Mouse (Mus musculus): Measurements from ENCODE around the gene Tmem240. TPM values are rescaled to one million over a fixed set of nuclear protein-coding genes. Genes with fewer than 3 reads are reported as not detected.

Gene Tmem240
- total RNA-seq, 1 experiment from 2014 or later = 0.86 TPM

GRCm38 (mm10) chr4:155761356-155762099, 26.9 kb downstream of the Tmem240 start:
- no peak for ATAC-seq (replicated peaks; ENCODE audit: insufficient number of reproducible peaks, low FRiP score, low TSS enrichment, poor library complexity, severe bottlenecking)

DNA sequence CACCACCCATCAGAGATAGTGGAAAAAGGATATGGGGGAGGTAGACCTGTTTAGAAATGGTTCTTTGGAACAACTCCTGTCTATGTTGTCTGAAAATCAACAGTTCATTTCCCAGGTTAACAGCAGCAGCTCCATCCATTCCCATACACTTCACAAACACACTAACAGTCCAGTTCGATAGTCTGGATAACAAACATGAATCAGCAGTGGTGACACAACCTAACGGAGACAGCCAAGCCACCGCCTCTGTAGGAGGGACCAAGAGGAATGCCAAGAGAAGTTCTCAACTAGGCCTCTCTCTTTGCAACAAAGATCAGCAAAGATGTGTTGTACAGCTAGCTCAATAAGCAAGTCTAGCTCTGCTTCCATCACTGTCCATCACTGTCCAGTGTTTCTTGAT, 27.8 kb downstream of the Tmem240 start:
- ATAC-seq (replicated peaks; ENCODE audit: insufficient number of reproducible peaks, low FRiP score, low TSS enrichment, poor library complexity, severe bottlenecking) = no peak

GRCm38 (mm10) chr4:155769496-155769879, 34.9 kb downstream of the Tmem240 start:
- ATAC-seq (replicated peaks; ENCODE audit: insufficient number of reproducible peaks, low FRiP score, low TSS enrichment, poor library complexity, severe bottlenecking) = no peak

GRCm38 (mm10) chr4:155769880-155770512, 35.4 kb downstream of the Tmem240 start:
- peak; percentile 74 for ATAC-seq (replicated peaks; ENCODE audit: insufficient number of reproducible peaks, low FRiP score, low TSS enrichment, poor library complexity, severe bottlenecking)

GRCm38 (mm10) chr4:155770626-155771025, 36.0 kb downstream of the Tmem240 start:
- no peak for ATAC-seq (replicated peaks; ENCODE audit: insufficient number of reproducible peaks, low FRiP score, low TSS enrichment, poor library complexity, severe bottlenecking)

DNA sequence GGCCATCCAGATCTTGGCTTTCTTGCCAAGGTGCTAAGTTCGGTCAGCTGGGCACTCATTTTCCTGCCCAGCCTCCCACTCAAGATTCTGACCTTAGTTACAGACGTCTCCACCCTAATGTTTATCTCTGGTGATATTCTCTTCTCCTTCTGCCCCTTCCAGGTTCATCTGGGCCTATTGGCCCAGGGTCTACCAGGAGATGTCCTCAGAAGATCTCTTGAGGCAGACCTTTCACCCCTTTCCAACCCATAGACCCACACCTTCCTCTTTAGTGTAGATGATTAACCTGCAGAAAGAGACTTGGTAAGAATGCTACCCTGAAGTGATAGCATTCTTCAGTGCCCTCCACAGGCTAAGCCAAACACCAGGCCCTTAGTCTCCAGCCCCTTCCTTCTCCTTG, 37.1 kb downstream of the Tmem240 start:
- ATAC-seq (replicated peaks; ENCODE audit: insufficient number of reproducible peaks, low FRiP score, low TSS enrichment, poor library complexity, severe bottlenecking) = no peak

DNA sequence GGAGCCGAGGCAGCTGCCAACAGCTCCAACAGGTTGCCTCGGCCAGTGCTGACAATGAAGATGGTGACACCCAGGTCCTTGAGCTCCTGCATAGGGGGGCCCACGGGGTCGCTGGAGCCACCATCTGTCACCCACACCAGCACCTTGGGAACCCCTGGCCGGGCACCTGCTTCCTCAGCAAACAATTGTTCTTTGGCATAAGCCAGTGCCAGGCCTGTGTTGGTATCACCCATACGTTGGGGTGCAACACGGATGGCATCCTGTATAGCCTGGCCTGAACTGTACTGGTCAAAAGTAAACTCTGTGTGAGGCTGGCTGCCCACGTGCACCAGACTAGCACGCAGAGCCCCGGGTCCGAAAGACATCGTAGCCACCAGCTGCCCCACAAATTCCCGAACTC, 38.2 kb downstream of the Tmem240 start:
- ATAC-seq (replicated peaks; ENCODE audit: insufficient number of reproducible peaks, low FRiP score, low TSS enrichment, poor library complexity, severe bottlenecking) = no peak

GRCm38 (mm10) chr4:155773335-155774078, 38.9 kb downstream of the Tmem240 start:
- no peak for ATAC-seq (replicated peaks; ENCODE audit: insufficient number of reproducible peaks, low FRiP score, low TSS enrichment, poor library complexity, severe bottlenecking)

DNA sequence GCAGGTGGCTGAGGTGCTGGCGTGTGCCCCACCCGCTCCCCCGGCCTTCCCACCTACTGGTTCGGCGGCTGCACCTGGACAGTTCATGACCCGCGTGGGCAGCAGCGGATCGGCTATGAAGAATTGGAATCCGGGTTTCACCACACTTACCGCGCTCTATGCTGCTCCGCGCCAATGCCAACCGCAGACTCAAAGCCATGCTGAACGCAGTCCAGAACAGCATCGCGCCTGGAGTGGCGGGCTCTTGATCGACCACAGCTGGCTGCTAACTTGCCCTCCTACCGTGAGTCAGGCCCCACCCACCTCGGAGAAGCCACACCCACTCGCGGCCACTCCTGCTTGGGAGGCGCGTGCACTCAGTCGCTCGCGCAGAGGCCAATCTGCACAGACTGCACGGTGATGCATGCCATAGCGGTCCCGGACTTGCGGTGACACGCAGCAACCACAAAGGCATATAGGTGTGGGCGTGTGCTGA, 39.7 kb downstream of the Tmem240 start, which contains the start of gene Vwa1:
Gene Vwa1 (minus strand): TSS at position 419 of the 475 bp plus-strand sequence.
- peak; percentile 44 for ATAC-seq (replicated peaks; ENCODE audit: insufficient number of reproducible peaks, low FRiP score, low TSS enrichment, poor library complexity, severe bottlenecking)

- no peak for ATAC-seq (replicated peaks; ENCODE audit: insufficient number of reproducible peaks, low FRiP score, low TSS enrichment, poor library complexity, severe bottlenecking)
Measured at GRCm38 (mm10) chr4:155774971-155775740, 40.6 kb downstream of the Tmem240 start.

- no peak for ATAC-seq (replicated peaks; ENCODE audit: insufficient number of reproducible peaks, low FRiP score, low TSS enrichment, poor library complexity, severe bottlenecking)
Measured at GRCm38 (mm10) chr4:155775855-155776254, 41.3 kb downstream of the Tmem240 start.

GRCm38 (mm10) chr4:155776704-155777335, 42.2 kb downstream of the Tmem240 start:
- no peak for ATAC-seq (replicated peaks; ENCODE audit: insufficient number of reproducible peaks, low FRiP score, low TSS enrichment, poor library complexity, severe bottlenecking)

- no peak for ATAC-seq (replicated peaks; ENCODE audit: insufficient number of reproducible peaks, low FRiP score, low TSS enrichment, poor library complexity, severe bottlenecking)
Measured at GRCm38 (mm10) chr4:155777816-155778215, 43.2 kb downstream of the Tmem240 start.

GRCm38 (mm10) chr4:155779498-155779897, 44.9 kb downstream of the Tmem240 start:
- ATAC-seq (replicated peaks; ENCODE audit: insufficient number of reproducible peaks, low FRiP score, low TSS enrichment, poor library complexity, severe bottlenecking) = no peak

GRCm38 (mm10) chr4:155780895-155781294, 46.3 kb downstream of the Tmem240 start:
- no peak for ATAC-seq (replicated peaks; ENCODE audit: insufficient number of reproducible peaks, low FRiP score, low TSS enrichment, poor library complexity, severe bottlenecking)

DNA sequence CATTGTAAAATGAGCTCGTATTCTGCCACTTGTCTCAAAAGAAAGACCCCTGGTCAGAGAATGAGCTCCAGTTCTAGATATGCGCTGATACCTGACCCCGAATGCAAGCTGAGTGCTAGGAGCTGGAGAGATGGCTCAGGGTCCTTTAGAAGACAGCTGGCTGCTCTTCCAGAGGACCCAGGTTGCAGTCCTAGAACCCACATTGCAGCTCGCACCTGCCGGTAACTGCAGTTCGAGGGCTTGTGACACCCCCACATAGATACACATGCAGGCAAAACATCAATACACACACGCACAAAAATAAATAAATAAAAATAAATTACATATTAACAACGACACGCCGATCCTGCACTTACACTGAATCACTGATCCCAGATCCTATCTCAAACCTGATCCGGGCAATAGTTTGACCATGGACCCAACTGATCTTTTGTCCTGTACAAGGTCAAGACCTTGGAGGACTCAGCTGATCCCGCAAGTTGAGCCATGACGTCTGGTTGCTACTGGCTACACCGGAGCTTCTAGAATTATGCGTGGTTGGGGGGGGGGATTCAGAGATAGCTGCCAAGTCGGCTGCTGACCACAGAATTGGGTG, 49.0 kb downstream of the Tmem240 start:
- ATAC-seq (replicated peaks; ENCODE audit: insufficient number of reproducible peaks, low FRiP score, low TSS enrichment, poor library complexity, severe bottlenecking) = no peak

DNA sequence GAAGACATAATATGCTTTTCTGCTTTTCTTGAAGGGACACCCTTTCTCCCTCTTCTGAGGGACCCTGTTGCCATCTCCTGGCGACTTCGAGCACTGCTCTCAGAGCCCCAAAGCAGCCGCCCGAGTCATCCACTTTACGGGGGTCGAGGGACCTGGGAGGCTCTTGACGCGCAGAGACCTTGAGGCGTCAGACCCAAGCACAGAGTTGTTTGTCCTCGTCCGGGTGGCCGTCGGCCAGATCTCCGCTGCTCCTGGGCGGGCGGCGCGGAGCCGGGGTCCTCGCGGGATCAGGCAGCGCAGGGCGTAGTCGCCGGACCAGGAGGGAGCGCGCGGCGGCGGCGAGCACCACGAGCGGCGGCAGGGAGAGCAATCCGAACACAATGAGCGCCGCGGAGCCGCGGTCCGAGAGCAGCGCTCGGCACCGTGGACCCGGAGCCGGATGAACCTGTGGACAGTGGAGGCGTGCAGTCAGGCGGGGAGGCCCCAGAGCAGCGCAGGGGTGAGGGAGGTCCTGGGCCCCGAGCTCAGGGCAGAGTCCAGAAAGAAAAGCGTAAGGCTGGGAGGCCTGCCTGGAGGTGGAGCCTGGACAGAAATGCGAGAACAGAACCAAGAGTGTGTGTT, 49.6 kb downstream of the Tmem240 start:
- peak; percentile 63 for ATAC-seq (replicated peaks; ENCODE audit: insufficient number of reproducible peaks, low FRiP score, low TSS enrichment, poor library complexity, severe bottlenecking)

DNA sequence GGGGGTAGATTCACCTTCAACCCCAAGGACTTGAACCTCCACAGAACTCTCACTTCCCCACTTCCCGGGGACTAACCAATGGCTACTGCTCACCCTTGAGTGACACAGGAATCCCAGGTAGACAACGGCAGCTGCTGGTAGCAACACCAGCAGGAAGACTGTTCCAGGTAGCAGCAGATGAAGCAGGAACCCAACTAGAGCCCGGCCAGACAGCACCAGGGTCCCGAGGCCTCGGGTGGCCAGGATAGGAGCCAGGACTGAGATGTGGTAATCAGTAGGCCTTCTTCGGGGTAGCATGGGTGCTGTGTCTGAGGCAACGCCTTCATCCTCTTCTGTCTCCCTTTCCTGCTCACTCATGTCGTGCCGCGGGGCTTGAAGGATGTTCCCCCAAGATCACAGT, 50.6 kb downstream of the Tmem240 start:
- no peak for ATAC-seq (replicated peaks; ENCODE audit: insufficient number of reproducible peaks, low FRiP score, low TSS enrichment, poor library complexity, severe bottlenecking)

Data from monocyte, adult 5-6 weeks (primary cell).